Mouse (Mus musculus) heart, embryonic 11.5 days (tissue): ENCODE results near the gene Prkca. TPM values are rescaled to one million over a fixed set of nuclear protein-coding genes. Genes with fewer than 3 reads are reported as not detected.

Experiments used
- ATAC-seq: fragments of 200-750 bp; cut with Nextera tagmentation; replicated peaks from 2 replicates; pipeline ENCODE4 v1.8.0; 2017; ENCODE audit warnings: moderate library complexity; ENCODE audit not compliant: insufficient number of reproducible peaks, low FRiP score, low TSS enrichment
- H3K27ac ChIP-seq: fragments of 300-500 bp; sonication (generic); 2 replicates; pipeline ENCODE4 v1.5.1; 2014; ENCODE audit warnings: mild to moderate bottlenecking, low read depth, low read length
- H3K27me3 ChIP-seq: fragments of 300-500 bp; sonication (generic); 2 replicates; pipeline ENCODE4 v1.6.1; 2014; ENCODE audit warnings: mild to moderate bottlenecking, low read length, mixed read lengths; ENCODE audit not compliant: control insufficient read depth, insufficient read depth
- H3K36me3 ChIP-seq: fragments of 300-500 bp; sonication (generic); 2 replicates; pipeline ENCODE4 v1.6.1; 2014; ENCODE audit warnings: mild to moderate bottlenecking, low read length, moderate library complexity, mixed read lengths; ENCODE audit not compliant: control insufficient read depth, insufficient read depth
- H3K4me1 ChIP-seq: fragments of 300-500 bp; sonication (generic); 2 replicates; pipeline ENCODE4 v1.6.1; 2014; ENCODE audit warnings: low read length; ENCODE audit not compliant: control insufficient read depth, insufficient read depth
- H3K4me2 ChIP-seq: fragments of 300-500 bp; sonication (generic); 2 replicates; pipeline ENCODE4 v1.6.1; 2014; ENCODE audit warnings: mild to moderate bottlenecking, moderate library complexity
- H3K4me3 ChIP-seq: fragments of 300-500 bp; sonication (generic); 2 replicates; pipeline ENCODE4 v1.5.1; 2014; ENCODE audit warnings: low read depth, low read length
- H3K9ac ChIP-seq: fragments of 300-500 bp; sonication (generic); 2 replicates; pipeline ENCODE4 v1.6.1; 2014; ENCODE audit warnings: mild to moderate bottlenecking, low read depth, low read length, moderate library complexity
- H3K9me3 ChIP-seq: fragments of 300-500 bp; sonication (generic); replicated peaks from 2 replicates; pipeline ENCODE4 v1.6.1; 2016; ENCODE audit warnings: low read length; ENCODE audit not compliant: control insufficient read depth
- WGBS: fragments of 180-500 bp; shearing (Covaris S2); extraction: QIAGEN DNeasy Blood & Tissue Kit; methylation state at CpG from one replicate; pipeline ENCODE4 v1.1.7; 2014; ENCODE audit not compliant: insufficient replicate concordance; 5-methylcytosine and 5-hydroxymethylcytosine counted together
- polyA plus RNA-seq: library from polyadenylated mRNA; unstranded; fragments of >200 nt; fragmentation: Nextera tagmentation; extraction: Ambion mirVana; gene quantifications from 2 replicates; pipeline ENCODE4 v1.2.1, GENCODE M21; 2014

Prkca gene
- polyA plus RNA-seq, 1 experiment from 2014 or later = 16.9 TPM

GRCm38 (mm10) chr11:108248218-108249046, 95.3 kb downstream of the Prkca start:
- Histone ChIP-seq H3K4me2 (peak overlapping the region; percentile 57), H3K27ac (peak overlapping the region; percentile 58), H3K9me3 (no peaks in the 10 kb centered on the region), H3K27me3 (no peaks in the 10 kb centered on the region), H3K36me3 (no peaks in the 10 kb centered on the region), H3K4me3 (peak overlapping the region; percentile 22; the same call in 1 of the 2 replicates), H3K4me1 (peaks cover 59% of the 10 kb centered on the region), H3K9ac (peak overlapping the region; percentile 11; the same call in 1 of the 2 replicates)
- WGBS = 17% methylated on average over 12 of the region's 12 CpGs
- peak; percentile 52; the same call in 1 of the 2 replicates for ATAC-seq

- no peak for ATAC-seq
- Histone ChIP-seq H3K27ac (no peak overlapping the region), H3K36me3 (no peaks in the 10 kb centered on the region), H3K4me1 (peaks cover 67% of the 10 kb centered on the region), H3K9me3 (no peaks in the 10 kb centered on the region), H3K4me2 (no peak overlapping the region), H3K27me3 (no peaks in the 10 kb centered on the region), H3K9ac (no peak overlapping the region), H3K4me3 (no peak overlapping the region)
- 83% methylated on average over 10 of the region's 10 CpGs for WGBS
These were observed 96.4 kb downstream of the Prkca start for GRCm38 (mm10) chr11:108247121-108247863.

- Histone ChIP-seq H3K27me3 (no peaks in the 10 kb centered on the region), H3K36me3 (no peaks in the 10 kb centered on the region), H3K4me1 (peaks cover 70% of the 10 kb centered on the region), H3K4me2 (no peak overlapping the region), H3K9me3 (no peaks in the 10 kb centered on the region), H3K4me3 (no peak overlapping the region), H3K9ac (no peak overlapping the region), H3K27ac (0 out of 2 replicates have a peak overlapping the region, but pooled peaks have one; percentile 10)
- 42% methylated on average over 4 of the region's 4 CpGs for whole genome bisulfite sequencing
- 0 out of 2 replicates have a peak, but pooled peaks have one; percentile 43 for ATAC-seq
These were observed 97.4 kb downstream of the Prkca start for GRCm38 (mm10) chr11:108246267-108246702.

GRCm38 (mm10) chr11:108244241-108244640, 99.5 kb downstream of the Prkca start:
- Histone ChIP-seq H3K27ac (no peak overlapping the region), H3K9ac (no peak overlapping the region), H3K36me3 (no peaks in the 10 kb centered on the region), H3K4me1 (peaks cover 76% of the 10 kb centered on the region), H3K4me2 (no peak overlapping the region), H3K9me3 (no peaks in the 10 kb centered on the region), H3K27me3 (no peaks in the 10 kb centered on the region), H3K4me3 (no peak overlapping the region)
- 17% methylated on average over 2 of the region's 2 CpGs for WGBS
- no peak for ATAC-seq

GRCm38 (mm10) chr11:108243633-108244032, 100.1 kb downstream of the Prkca start:
- H3K27me3 ChIP-seq = no peaks in the 10 kb centered on the region
- 30% methylated on average over 2 of the region's 2 CpGs for WGBS
- H3K4me2 ChIP-seq = no peak overlapping the region
- peaks cover 76% of the 10 kb centered on the region for H3K4me1 ChIP-seq
- no peak overlapping the region for H3K9ac ChIP-seq
- no peaks in the 10 kb centered on the region for H3K36me3 ChIP-seq
- H3K9me3 ChIP-seq = no peaks in the 10 kb centered on the region
- no peak for ATAC-seq
- no peak overlapping the region for H3K4me3 ChIP-seq
- no peak overlapping the region for H3K27ac ChIP-seq

- H3K4me1 ChIP-seq = peaks cover 61% of the 10 kb centered on the region
- H3K4me3 ChIP-seq = no peak overlapping the region
- no peaks in the 10 kb centered on the region for H3K36me3 ChIP-seq
- H3K9me3 ChIP-seq = no peaks in the 10 kb centered on the region
- no peak overlapping the region for H3K9ac ChIP-seq
- H3K27me3 ChIP-seq = no peaks in the 10 kb centered on the region
- 65% methylated on average over 11 of the region's 11 CpGs for WGBS
- H3K27ac ChIP-seq = no peak overlapping the region
- no peak overlapping the region for H3K4me2 ChIP-seq
- ATAC-seq = no peak
These were observed 102.7 kb downstream of the Prkca start for GRCm38 (mm10) chr11:108240924-108241498.

- Histone ChIP-seq H3K36me3 (no peaks in the 10 kb centered on the region), H3K27ac (no peak overlapping the region), H3K9me3 (no peaks in the 10 kb centered on the region), H3K27me3 (no peaks in the 10 kb centered on the region), H3K4me2 (no peak overlapping the region), H3K9ac (no peak overlapping the region), H3K4me1 (peaks cover 51% of the 10 kb centered on the region), H3K4me3 (no peak overlapping the region)
- WGBS = 69% methylated on average over 4 of the region's 4 CpGs
- no peak for ATAC-seq
These were observed 104.6 kb downstream of the Prkca start for GRCm38 (mm10) chr11:108239173-108239572.

GRCm38 (mm10) chr11:108236754-108237428, 106.8 kb downstream of the Prkca start:
- Histone ChIP-seq H3K27ac (no peak overlapping the region), H3K4me2 (no peak overlapping the region), H3K27me3 (no peaks in the 10 kb centered on the region), H3K4me3 (no peak overlapping the region), H3K36me3 (no peaks in the 10 kb centered on the region), H3K4me1 (peaks cover 38% of the 10 kb centered on the region), H3K9ac (no peak overlapping the region), H3K9me3 (no peaks in the 10 kb centered on the region)
- WGBS = 59% methylated on average over 10 of the region's 10 CpGs
- ATAC-seq = no peak
